Mouse (Mus musculus): ENCODE data around the gene Pdlim5.
"Not testable (repeated sequence)": the region's sequence is repeated elsewhere in the genome, so short reads cannot be mapped to it uniquely, and the experiment has no call there.

The Pdlim5 gene

GRCm38 (mm10) chr3:142395520-142396193 lies at the start of gene Pdlim5:
TSS of gene Pdlim5 (minus strand) at chr3:142395696.
- in situ Hi-C loops (cut with MboI, MseI) = no loop called here

GRCm38 (mm10) chr3:142443710-142444043 lies 48.2 kb upstream of the Pdlim5 start:
- in situ Hi-C loops (cut with MboI, MseI) = no loop called here

- in situ Hi-C loops (cut with MboI, MseI) = no loop called here
Measured at GRCm38 (mm10) chr3:142443006-142443709, 47.7 kb upstream of the Pdlim5 start.

GRCm38 (mm10) chr3:142442161-142442560 lies 46.7 kb upstream of the Pdlim5 start:
- in situ Hi-C loops (cut with MboI, MseI) = no loop called here

DNA sequence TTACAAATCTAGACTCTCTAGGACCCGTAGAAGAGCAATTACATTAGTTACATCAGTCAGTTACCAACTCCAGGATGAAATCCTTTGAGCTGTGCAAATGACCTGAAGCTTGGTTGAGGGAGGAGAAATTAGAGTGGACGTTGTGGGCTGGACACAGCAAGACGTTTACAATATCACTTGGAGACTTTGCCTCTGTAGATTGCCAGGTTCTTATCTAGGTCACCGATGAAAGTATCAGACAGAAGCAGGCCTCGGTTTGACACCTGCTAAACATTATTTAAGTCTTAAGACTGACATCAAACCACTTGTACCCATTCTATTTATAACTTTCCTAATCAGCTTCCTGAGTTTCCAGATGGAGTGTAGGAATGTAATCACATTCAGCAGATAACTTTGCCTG lies 45.6 kb upstream of the Pdlim5 start:
- in situ Hi-C loops (cut with MboI, MseI) = no loop called here

DNA sequence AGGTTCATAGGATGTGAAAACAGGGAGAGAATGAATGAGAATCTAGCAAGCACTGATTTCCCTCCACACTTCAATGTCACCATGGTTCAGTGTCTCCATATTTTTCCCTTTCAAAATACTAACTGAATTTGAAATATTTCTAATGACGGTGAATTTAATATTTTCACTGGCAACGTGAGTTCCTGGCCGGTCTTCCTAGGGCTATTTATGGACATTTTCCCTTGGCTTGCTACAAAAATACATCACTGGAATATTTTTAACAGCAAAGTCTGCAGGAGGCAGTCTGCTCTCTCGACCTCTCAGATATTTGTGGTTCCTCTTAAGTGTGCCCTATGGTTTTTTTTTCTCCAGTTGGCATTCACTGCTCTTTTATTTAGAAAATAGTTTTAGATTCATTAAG lies 44.7 kb upstream of the Pdlim5 start:
- in situ Hi-C loops (cut with MboI, MseI) = no loop called here

DNA sequence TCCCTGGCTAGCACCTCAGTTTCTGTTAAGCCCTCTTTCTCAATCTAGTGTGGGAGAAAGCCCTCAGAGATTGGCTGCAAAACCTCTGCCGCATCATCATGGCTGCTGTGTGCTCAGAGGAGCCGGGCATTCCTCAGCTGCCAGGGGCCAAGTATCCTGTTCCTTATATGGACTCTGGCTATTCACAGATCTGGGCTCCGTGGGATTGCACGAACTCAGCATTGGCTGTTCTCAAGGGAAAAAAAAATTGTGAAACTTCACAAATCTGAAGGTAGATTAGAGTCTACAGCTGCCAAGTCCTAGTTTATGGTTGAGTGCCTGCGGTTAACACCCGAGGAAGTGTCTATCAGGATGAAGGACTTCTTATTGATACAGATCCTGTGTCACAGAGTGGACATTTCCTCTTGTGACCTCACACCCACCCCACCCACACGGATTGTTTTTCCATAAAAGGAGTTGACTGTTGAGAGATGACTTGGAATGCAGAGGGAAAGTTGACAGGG lies 44.1 kb upstream of the Pdlim5 start:
- in situ Hi-C loops (cut with MboI, MseI) = no loop called here

DNA sequence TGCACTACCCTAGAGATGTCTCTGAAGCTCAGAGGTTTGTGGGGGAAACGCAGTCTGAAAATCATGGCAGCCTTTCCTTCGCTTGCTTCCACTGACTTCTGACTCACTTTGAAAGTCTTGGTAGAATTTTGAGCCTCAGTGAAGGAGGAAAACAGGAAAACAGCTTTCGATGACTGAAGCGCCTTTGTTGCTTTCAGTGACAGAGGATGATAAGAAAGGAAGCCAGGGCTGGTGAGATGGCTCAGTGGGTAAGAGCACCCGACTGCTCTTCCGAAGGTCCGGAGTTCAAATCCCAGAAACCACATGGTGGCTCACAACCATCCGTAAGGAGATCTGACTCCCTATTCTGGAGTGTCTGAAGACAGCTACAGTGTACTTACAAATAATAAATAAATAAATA lies 43.1 kb upstream of the Pdlim5 start:
- in situ Hi-C loops (cut with MboI, MseI) = not testable (repeated sequence)

GRCm38 (mm10) chr3:142436824-142437223 lies 41.3 kb upstream of the Pdlim5 start:
- in situ Hi-C loops (cut with MboI, MseI) = no loop called here

DNA sequence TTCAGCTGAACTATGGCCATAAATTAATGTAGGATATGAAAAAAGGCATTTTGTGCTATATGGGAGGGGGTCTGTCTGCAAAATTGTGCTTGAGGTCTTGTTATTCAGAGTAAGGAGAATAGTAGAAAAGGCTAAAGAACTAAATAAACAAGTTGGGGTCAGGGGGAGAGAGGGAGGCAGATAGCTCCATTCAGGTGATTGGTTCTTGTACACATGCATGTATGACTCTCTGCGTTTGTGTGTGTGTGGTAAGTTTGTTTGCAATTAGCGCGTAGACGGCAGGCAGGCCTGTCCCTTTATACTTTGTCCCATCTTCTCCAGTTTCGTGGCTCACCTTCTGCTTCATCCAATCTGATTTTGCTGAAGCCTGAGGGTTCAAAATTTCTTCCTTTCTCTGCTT lies 40.7 kb upstream of the Pdlim5 start:
- in situ Hi-C loops (cut with MboI, MseI) = no loop called here

- in situ Hi-C loops (cut with MboI, MseI) = no loop called here
Measured at GRCm38 (mm10) chr3:142434786-142435168, 39.3 kb upstream of the Pdlim5 start.

- in situ Hi-C loops (cut with MboI, MseI) = no loop called here
Measured at GRCm38 (mm10) chr3:142434127-142434785, 38.8 kb upstream of the Pdlim5 start.

DNA sequence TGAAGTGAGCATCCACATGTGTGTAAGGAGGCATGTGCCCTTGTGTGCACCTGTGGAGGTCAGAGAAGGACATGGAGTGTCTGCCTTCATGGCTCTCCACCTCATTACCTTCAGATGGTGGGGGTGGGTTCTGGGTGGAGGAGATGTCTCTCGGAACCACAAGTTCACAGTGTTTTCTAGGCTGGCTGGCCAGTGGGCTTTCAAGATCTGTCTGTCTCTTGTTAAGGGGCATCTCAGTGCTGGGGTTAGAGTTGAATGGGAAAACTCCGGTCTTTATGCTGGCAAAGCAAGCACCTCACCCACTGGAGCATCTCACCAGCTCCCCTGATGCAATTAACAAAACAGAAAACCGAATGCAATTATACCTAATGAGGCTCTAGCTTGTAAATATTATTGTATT lies 36.0 kb upstream of the Pdlim5 start:
- in situ Hi-C loops (cut with MboI, MseI) = no loop called here

GRCm38 (mm10) chr3:142430048-142430447 lies 34.6 kb upstream of the Pdlim5 start:
- in situ Hi-C loops (cut with MboI, MseI) = no loop called here

DNA sequence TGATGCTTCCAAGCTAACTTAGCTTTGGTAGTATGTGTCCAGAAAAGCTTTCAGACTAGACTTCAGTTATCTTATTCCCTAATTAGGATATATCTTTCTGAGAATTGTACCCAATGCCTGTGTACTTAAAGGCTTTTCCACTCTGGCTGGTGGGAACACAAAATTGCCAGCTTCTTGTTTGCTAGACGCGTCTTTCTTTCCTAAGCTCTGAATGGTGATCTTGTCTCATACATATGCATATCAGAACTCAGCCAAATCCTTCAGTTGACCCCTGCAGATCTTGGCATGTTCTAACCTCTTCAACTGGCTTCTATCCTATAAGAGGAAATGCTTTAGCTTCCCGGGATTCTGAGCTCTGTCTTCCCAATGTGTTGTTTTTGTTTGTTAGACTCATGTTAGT lies 31.3 kb upstream of the Pdlim5 start:
- in situ Hi-C loops (cut with MboI, MseI) = no loop called here

GRCm38 (mm10) chr3:142424134-142424533 lies 28.6 kb upstream of the Pdlim5 start:
- in situ Hi-C loops (cut with MboI, MseI) = no loop called here

- in situ Hi-C loops (cut with MboI, MseI) = no loop called here
Measured at GRCm38 (mm10) chr3:142423501-142423917, 28.0 kb upstream of the Pdlim5 start.

DNA sequence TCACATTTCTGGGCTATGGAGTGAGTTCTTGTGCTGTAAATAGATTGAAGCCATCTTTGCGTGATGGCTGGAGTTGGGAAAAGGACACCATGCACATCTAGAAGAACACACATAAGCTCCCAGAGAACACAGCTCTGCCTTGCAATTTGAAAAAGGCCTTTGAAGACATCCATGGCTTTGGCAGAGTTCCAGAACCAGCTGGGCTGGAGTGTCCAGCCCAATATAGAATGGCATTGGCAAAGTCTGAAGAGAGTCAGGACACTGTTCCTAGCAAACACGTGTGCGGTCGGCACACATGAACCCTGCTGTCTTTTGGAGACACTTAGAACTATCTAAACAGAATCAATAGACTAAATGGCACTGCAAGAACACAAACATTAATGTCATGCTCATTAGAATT lies 26.7 kb upstream of the Pdlim5 start:
- in situ Hi-C loops (cut with MboI, MseI) = no loop called here

DNA sequence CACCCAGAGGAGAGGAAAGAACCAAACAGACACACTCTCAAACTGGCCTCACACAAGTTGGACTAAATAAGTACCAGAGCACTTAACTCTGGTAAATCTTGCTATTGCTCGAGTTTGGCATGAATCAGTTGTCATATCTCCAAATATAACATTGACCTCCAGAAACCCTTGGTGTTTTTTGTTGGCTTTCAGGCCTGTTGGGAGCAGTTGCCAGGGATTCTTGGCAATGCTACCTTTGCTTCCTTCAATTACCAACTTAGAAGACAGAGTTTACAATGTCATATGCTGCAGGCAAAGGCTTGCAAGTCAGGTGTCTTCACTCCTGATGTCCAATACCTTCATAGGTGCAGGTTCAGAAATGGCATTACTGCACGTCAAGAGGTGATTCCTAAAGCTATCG lies 26.0 kb upstream of the Pdlim5 start:
- in situ Hi-C loops (cut with MboI, MseI) = no loop called here

DNA sequence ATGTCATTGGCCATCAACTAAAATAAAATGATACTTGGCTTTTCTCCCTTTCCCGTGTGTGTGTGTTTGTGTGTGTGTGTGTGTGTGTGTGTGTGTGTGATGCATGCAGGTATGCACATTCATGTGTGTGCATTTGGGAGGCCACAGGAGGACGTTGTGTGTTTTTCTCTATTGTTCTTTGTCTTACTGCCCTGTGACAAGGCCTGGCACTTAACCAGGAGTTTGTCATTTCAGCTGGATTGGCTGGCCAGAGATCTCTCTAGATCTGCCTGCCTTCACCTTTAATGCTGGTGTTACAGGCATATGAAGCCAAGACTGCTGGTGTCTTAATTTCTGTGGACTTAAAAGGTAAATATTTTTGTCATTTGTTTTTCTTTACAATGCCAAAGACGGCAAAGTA lies 22.5 kb upstream of the Pdlim5 start:
- in situ Hi-C loops (cut with MboI, MseI) = no loop called here

DNA sequence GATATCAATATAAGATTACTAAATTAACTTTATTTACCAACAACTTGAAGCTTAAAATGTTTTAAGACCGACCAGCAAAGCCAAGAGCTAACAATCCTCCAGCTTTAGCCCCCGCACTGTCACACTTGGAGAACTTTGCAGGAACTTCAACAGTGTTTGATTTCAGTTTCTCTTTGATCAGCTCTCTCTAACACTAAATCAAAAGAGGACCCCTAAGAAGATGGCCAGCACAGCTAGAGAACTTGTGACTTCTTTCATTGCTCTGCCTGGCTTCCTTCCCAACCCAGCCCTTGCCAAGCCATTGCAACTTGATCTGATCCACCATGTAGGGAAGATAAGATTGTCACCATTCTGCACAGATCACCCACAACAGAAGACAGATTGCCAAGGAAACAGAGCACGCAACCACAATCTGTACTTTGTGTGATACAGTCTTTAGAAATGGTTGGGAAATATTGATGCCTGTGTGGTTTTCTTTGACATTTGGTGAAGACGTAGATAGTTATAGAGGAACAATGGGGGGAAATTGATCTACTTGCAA lies 17.9 kb upstream of the Pdlim5 start:
- in situ Hi-C loops (cut with MboI, MseI) = no loop called here

- in situ Hi-C loops (cut with MboI, MseI) = no loop called here
Measured at GRCm38 (mm10) chr3:142410930-142411329, 15.4 kb upstream of the Pdlim5 start.

All from regulatory T cell (primary cell).